9 mouse cellular contexts compared by ENCODE assay signal in genomic region chr8:111561824-111562223, GRCm38 (mm10). TPM values are rescaled to one million over a fixed set of nuclear protein-coding genes. Genes with fewer than 3 reads are reported as not detected.
DNase-seq lines count a peak whose midpoint lies in the region; ATAC-seq and TF ChIP-seq lines count a peak whose summit lies in the region.
"Had no signal": no experiment of that assay in that cellular context is flagged by ENCODE, and none has a peak within 500 bp of the region (broad histone marks: within the 10 kb centered on the region; RNA-seq: fewer than 3 reads in every experiment).

No protein-coding gene starts in this region.

- DNase-seq in CD8-positive naive resting alpha-beta T cell, adult 2 months (ENCODE audit: low read depth in 2 of 2, low spot score in 2 of 2) = peak; percentile 37 to 45
- peak; percentile 20 to 46 for DNase-seq in natural killer cell, adult 2 months (ENCODE audit: low spot score in 2 of 2)
- DNase-seq in cerebellum, postnatal 4 days (ENCODE audit: low spot score in 2 of 2) = no peak
- no peak for DNase-seq in kidney, postnatal 36 days
- DNase-seq in limb, embryonic 10.5 days (ENCODE audit: low spot score) = no peak

- peaks cover 20% of the 10 kb centered on the region for H3K36me3 ChIP-seq in limb, embryonic 10.5 days
- H3K36me3 ChIP-seq: hindbrain, embryonic 15.5 days; neural tube, embryonic 12.5 days had no signal

- peak; percentile 86 for ATAC-seq in hematopoietic stem cell, adult 5-6 weeks (replicated peaks in 1 of 2; ENCODE audit: insufficient read depth in 1 of 2, low FRiP score in 2 of 2, low TSS enrichment in 1 of 2, low read depth in 1 of 2, poor library complexity in 2 of 2, severe bottlenecking in 2 of 2)

- TF ChIP-seq CTCF in bone marrow macrophage, adult 2 months (IDR thresholded peaks at IDR 0.05; ENCODE audit: low read depth, low read length) = no peak

- H3K4me1 ChIP-seq in bone marrow macrophage, adult 2 months (ENCODE audit: control insufficient read depth, insufficient read depth, low read length) = peaks cover 65% of the 10 kb centered on the region
- H3K4me1 ChIP-seq in limb, embryonic 10.5 days = peaks cover 35% of the 10 kb centered on the region

- no peak for TF ChIP-seq POLR2A in bone marrow macrophage, adult 2 months (IDR thresholded peaks at IDR 0.05; ENCODE audit: borderline replicate concordance, low read depth, low read length)

- H3K4me3 ChIP-seq in bone marrow macrophage, adult 2 months (ENCODE audit: insufficient read depth, low read length) = no peak overlapping the region
- no peak overlapping the region for H3K4me3 ChIP-seq in limb, embryonic 10.5 days
- H3K4me3 ChIP-seq: hindbrain, embryonic 15.5 days; neural tube, embryonic 12.5 days had no signal

- H3K9me3 ChIP-seq in limb, embryonic 10.5 days (replicated peaks) = no peaks in the 10 kb centered on the region
- H3K9me3 ChIP-seq: hindbrain, embryonic 15.5 days; neural tube, embryonic 12.5 days had no signal

- H3K27ac ChIP-seq in bone marrow macrophage, adult 2 months (ENCODE audit: insufficient read depth, low read depth, low read length) = peak overlapping the region; percentile 59
- no peak overlapping the region for H3K27ac ChIP-seq in limb, embryonic 10.5 days
- H3K27ac ChIP-seq: hindbrain, embryonic 15.5 days; neural tube, embryonic 12.5 days had no signal

- H3K27me3 ChIP-seq in limb, embryonic 10.5 days (ENCODE audit: low read depth, poor library complexity, severe bottlenecking) = no peaks in the 10 kb centered on the region
- H3K27me3 ChIP-seq: hindbrain, embryonic 15.5 days; neural tube, embryonic 12.5 days had no signal

- WGBS in limb, embryonic 10.5 days = 92% methylated on average over 4 of the region's 4 CpGs

RNA-seq across cellular contexts. Expression of gene Znrf1, which starts 25.9 kb away (rescaled TPM):
- 88.8 and 97.7 TPM in 2 replicates for polyA plus RNA-seq in bone marrow macrophage, adult 2 months (2012; ENCODE audit: insufficient read depth, insufficient read length, missing spikeins)
- 57.9 and 116 TPM in 2 replicates for total RNA-seq in hematopoietic stem cell, adult 5-6 weeks (2017)
- 42.1 and 44.8 TPM in 2 replicates for polyA plus RNA-seq in limb, embryonic 10.5 days (2016; fragmentation: Nextera tagmentation; extraction: Ambion mirVana)

RNA-seq across cellular contexts. Expression of gene Wdr59, which starts 39.9 kb away (rescaled TPM):
- polyA plus RNA-seq in bone marrow macrophage, adult 2 months (2012; ENCODE audit: insufficient read depth, insufficient read length, missing spikeins) = 4.8 and 5.7 TPM in 2 replicates
- 3.9 and 5.6 TPM in 2 replicates for total RNA-seq in hematopoietic stem cell, adult 5-6 weeks (2017)
- 5.7 and 6.4 TPM in 2 replicates for polyA plus RNA-seq in limb, embryonic 10.5 days (2016; fragmentation: Nextera tagmentation; extraction: Ambion mirVana)

Comparison
In these comparisons a context has a peak if more than half of its experiments do, and no peak if none do; other contexts are left out.
1. DNase-seq: peak in CD8-positive naive resting alpha-beta T cell, adult 2 months (2 of 2) and natural killer cell, adult 2 months (2 of 2); none in cerebellum, postnatal 4 days (0 of 2), kidney, postnatal 36 days (0 of 2) and limb, embryonic 10.5 days (single experiment).